Mouse (Mus musculus) limb, embryonic 14.5 days (tissue): ENCODE measurements around the gene Eda. TPM values are rescaled to one million over a fixed set of nuclear protein-coding genes. Genes with fewer than 3 reads are reported as not detected.
"Not testable (repeated sequence)": the region's sequence is repeated elsewhere in the genome, so short reads cannot be mapped to it uniquely, and the experiment has no call there.

ENCODE experiments used
- ATAC-seq: fragments of 200-750 bp; cut with Nextera tagmentation; 2 replicates; pipeline ENCODE4 v1.8.0; 2017; ENCODE audit warnings: low read depth, moderate number of reproducible peaks, moderate TSS enrichment; ENCODE audit not compliant: low FRiP score
- DNase-seq: peaks from one replicate; pipeline ENCODE4 v3.0.0-alpha.2; 2015; ENCODE audit warnings: low spot score
- H3K27ac ChIP-seq: fragments of 300-500 bp; sonication (generic); replicated peaks from 2 replicates; pipeline ENCODE4 v1.5.1; 2014; ENCODE audit warnings: low read depth, mild to moderate bottlenecking, low read length, moderate library complexity, mixed read lengths
- H3K27me3 ChIP-seq: fragments of 300-500 bp; sonication (generic); 2 replicates; pipeline ENCODE4 v1.6.1; 2014; ENCODE audit warnings: low read length, mixed read lengths; ENCODE audit not compliant: control insufficient read depth, insufficient read depth
- H3K36me3 ChIP-seq: fragments of 300-500 bp; sonication (generic); 2 replicates; pipeline ENCODE4 v1.6.1; 2014; ENCODE audit warnings: mild to moderate bottlenecking, low read length, moderate library complexity, mixed read lengths; ENCODE audit not compliant: control insufficient read depth, insufficient read depth
- H3K4me1 ChIP-seq: fragments of 300-500 bp; sonication (generic); 2 replicates; pipeline ENCODE4 v1.6.1; 2014; ENCODE audit warnings: antibody characterized with exemption, low read length, mixed read lengths; ENCODE audit not compliant: control insufficient read depth, insufficient read depth
- H3K4me2 ChIP-seq: fragments of 300-500 bp; sonication (generic); replicated peaks from 2 replicates; pipeline ENCODE4 v1.6.1; 2014; ENCODE audit warnings: low read depth, mild to moderate bottlenecking, low read length, moderate library complexity; ENCODE audit not compliant: severe bottlenecking
- H3K4me3 ChIP-seq: fragments of 300-500 bp; sonication (generic); replicated peaks from 2 replicates; pipeline ENCODE4 v1.5.1; 2014; ENCODE audit warnings: low read length
- H3K9ac ChIP-seq: fragments of 300-500 bp; sonication (generic); 2 replicates; pipeline ENCODE4 v1.6.1; 2014; ENCODE audit warnings: mild to moderate bottlenecking, low read depth, low read length, moderate library complexity; ENCODE audit not compliant: severe bottlenecking
- H3K9me3 ChIP-seq: fragments of 300-500 bp; sonication (generic); 2 replicates; pipeline ENCODE4 v1.6.1; 2016; ENCODE audit warnings: low read length; ENCODE audit not compliant: control insufficient read depth
- POLR2A ChIP-seq: fragments of 200-500 bp; IDR thresholded peaks from 2 replicates; pipeline ENCODE4 v1.8.0; 2012; ENCODE audit warnings: inconsistent platforms, mild to moderate bottlenecking, moderate library complexity, borderline replicate concordance; ENCODE audit not compliant: insufficient read depth, insufficient read length; ENCODE audit errors: extremely low read depth
- WGBS: fragments of 180-500 bp; shearing (Covaris S2); extraction: QIAGEN DNeasy Blood & Tissue Kit; methylation state at CpG from one replicate; pipeline ENCODE4 v1.1.7; 2014; 5-methylcytosine and 5-hydroxymethylcytosine counted together
- polyA plus RNA-seq, 2 experiments: library from polyadenylated mRNA; depleted of rRNA in 1 of 2; stranded (reverse) in 1 of 2; unstranded in 1 of 2; fragments of >200 nt; fragmentation: Nextera tagmentation in 1 of 2; extraction: Ambion mirVana in 1 of 2; gene quantifications; 2 replicates each; pipeline versions ENCODE4 v1.2.1 to v1.2.3; 2012 to 2014

Gene Eda
- polyA plus RNA-seq, 2 experiments, result 5.2 to 7.2 TPM

DNA sequence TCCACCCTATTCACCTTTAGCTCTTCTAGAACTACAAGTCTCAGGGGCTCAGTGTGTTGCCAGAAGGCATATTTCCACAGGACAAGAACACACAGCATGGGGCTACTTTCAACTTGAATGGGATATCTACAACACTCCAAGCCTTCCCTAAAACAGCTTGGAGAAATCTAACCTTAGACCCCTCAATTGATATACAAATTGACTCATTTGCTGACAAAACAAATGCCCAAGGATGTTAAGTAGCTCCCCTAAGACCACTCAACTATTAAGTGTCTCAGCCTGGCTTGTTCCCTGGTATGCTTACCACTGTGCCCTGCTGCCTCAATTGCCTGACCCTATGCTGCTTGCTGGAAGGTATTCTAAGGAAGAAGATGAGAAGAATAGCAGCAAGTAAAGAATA is 425.5 kb downstream of the Eda start:
- H3K36me3 ChIP-seq, result no peaks in the 10 kb centered on the region
- H3K9ac ChIP-seq, result no peak overlapping the region
- DNase-seq (no peak), ATAC-seq (no peak)
- H3K4me3 ChIP-seq, result no peak overlapping the region
- no peaks in the 10 kb centered on the region for H3K9me3 ChIP-seq
- no peak for TF ChIP-seq POLR2A
- no peak overlapping the region for H3K27ac ChIP-seq
- no peaks in the 10 kb centered on the region for H3K4me1 ChIP-seq
- H3K4me2 ChIP-seq, result no peak overlapping the region
- no peaks in the 10 kb centered on the region for H3K27me3 ChIP-seq

- 84% methylated on average over 5 of the region's 5 CpGs for WGBS
- no peaks in the 10 kb centered on the region for H3K4me1 ChIP-seq
Measured at GRCm38 (mm10) chrX:100401657-100402056, 426.3 kb downstream of the Eda start.

DNA sequence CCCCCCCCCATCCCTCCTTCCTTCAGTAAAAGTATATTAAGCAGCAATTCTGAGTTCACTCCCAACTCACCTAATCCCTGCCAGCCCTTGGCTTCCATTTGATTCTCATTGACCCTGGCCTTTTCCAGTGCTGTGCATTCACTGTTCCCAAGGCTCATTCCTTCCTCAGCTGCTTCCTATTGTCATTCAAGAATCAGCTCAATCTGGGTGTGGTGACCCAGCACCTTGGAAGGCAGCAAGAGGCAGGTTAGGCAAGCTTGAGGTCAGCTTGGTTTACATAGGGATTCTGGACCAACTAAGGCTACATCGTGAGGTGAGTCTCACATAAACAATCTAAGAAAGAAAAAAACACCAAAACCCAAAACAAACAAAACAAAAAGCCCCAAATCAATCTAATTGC is 433.8 kb downstream of the Eda start:
- no peaks in the 10 kb centered on the region for H3K9me3 ChIP-seq
- H3K4me3 ChIP-seq, result no peak overlapping the region
- 86% methylated on average over 1 of the region's 1 CpGs for WGBS
- H3K4me2 ChIP-seq, result no peak overlapping the region
- DNase-seq, result no peak
- H3K27ac ChIP-seq, result no peak overlapping the region
- H3K27me3 ChIP-seq, result no peaks in the 10 kb centered on the region
- no peak for TF ChIP-seq POLR2A
- ATAC-seq, result no peak
- H3K9ac ChIP-seq, result no peak overlapping the region
- no peaks in the 10 kb centered on the region for H3K36me3 ChIP-seq
- no peaks in the 10 kb centered on the region for H3K4me1 ChIP-seq

More at GRCm38 (mm10) chrX:100401657-100402056, 426.3 kb downstream of the Eda start:
- Histone ChIP-seq H3K27me3 (no peaks in the 10 kb centered on the region), H3K27ac (no peak overlapping the region), H3K9ac (no peak overlapping the region), H3K36me3 (no peaks in the 10 kb centered on the region), H3K4me3 (no peak overlapping the region), H3K9me3 (no peaks in the 10 kb centered on the region), H3K4me2 (no peak overlapping the region)
- no peak for TF ChIP-seq POLR2A
- no peak for DNase-seq
- ATAC-seq, result no peak

DNA sequence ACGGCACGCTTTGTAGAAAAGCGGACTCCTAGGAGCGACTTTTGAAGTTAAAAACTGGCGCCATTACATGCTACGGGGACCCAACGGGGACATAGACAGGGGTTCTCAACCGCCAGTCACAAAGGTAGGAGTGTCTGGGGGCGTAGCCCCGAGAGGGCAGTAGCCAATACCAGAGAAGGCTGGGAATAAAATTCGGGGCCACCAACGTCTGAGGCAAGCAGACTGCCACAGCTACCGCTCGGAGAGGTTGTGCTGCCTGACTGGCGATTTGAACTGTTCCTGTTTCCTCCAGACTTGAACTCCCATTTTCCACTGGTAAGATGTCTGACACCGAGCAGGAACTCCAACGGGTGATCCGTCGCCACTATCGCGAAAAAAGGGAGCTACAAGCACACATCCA is 453.3 kb downstream of the Eda start, which contains the start of gene Otud6a:
Gene Otud6a (plus strand): TSS at position 321 of the 400 bp plus-strand sequence.
- 90% methylated on average over 20 of the region's 21 CpGs for WGBS

GRCm38 (mm10) chrX:100432311-100432710 is 456.9 kb downstream of the Eda start:
- no peak for ATAC-seq
- H3K4me3 ChIP-seq, result no peak overlapping the region
- no peak overlapping the region for H3K9ac ChIP-seq
- no peaks in the 10 kb centered on the region for H3K4me1 ChIP-seq
- H3K4me2 ChIP-seq, result no peak overlapping the region
- H3K36me3 ChIP-seq, result no peaks in the 10 kb centered on the region
- 37% methylated on average over 3 of the region's 3 CpGs for WGBS
- DNase-seq, result no peak
- H3K27ac ChIP-seq, result no peak overlapping the region
- H3K27me3 ChIP-seq, result no peaks in the 10 kb centered on the region
- TF ChIP-seq POLR2A, result no peak
- no peaks in the 10 kb centered on the region for H3K9me3 ChIP-seq

More for the DNA sequence above, 453.3 kb downstream of the Eda start, which contains the start of gene Otud6a:
- H3K9me3 ChIP-seq, result no peaks in the 10 kb centered on the region
- no peaks in the 10 kb centered on the region for H3K4me1 ChIP-seq
- H3K4me3 ChIP-seq, result no peak within 1 kb of the TSS
- H3K27ac ChIP-seq, result no peak within 1 kb of the TSS
- ATAC-seq (no peak), DNase-seq (no peak)
- no peaks in the 10 kb centered on the region for H3K27me3 ChIP-seq
- no peak within 1 kb of the TSS for H3K9ac ChIP-seq
- H3K36me3 ChIP-seq, result no peaks in the 10 kb centered on the region
- no peak for TF ChIP-seq POLR2A
- no peak within 1 kb of the TSS for H3K4me2 ChIP-seq

- H3K27me3 ChIP-seq, ATAC-seq, H3K9ac ChIP-seq, H3K4me3 ChIP-seq, DNase-seq, H3K27ac ChIP-seq, H3K4me1 ChIP-seq, H3K9me3 ChIP-seq, H3K4me2 ChIP-seq, H3K36me3 ChIP-seq: not testable (repeated sequence)
- 86% methylated on average over 2 of the region's 2 CpGs for WGBS
Measured at GRCm38 (mm10) chrX:100442617-100443016, 467.2 kb downstream of the Eda start, which contains the start of gene Awat2. TSS of gene Awat2 (minus strand) at chrX:100442717.
